Mouse (Mus musculus) neural tube, embryonic 14.5 days (tissue): ENCODE results near the gene 4930474N05Rik. TPM values are rescaled to one million over a fixed set of nuclear protein-coding genes. Genes with fewer than 3 reads are reported as not detected.

Source experiments
- ATAC-seq: fragments of 200-750 bp; cut with Nextera tagmentation; 2 replicates; pipeline ENCODE4 v1.8.0; 2017; ENCODE audit warnings: low read depth, mild to moderate bottlenecking, moderate TSS enrichment, moderate library complexity
- H3K27ac ChIP-seq: fragments of 300-500 bp; sonication (generic); 2 replicates; pipeline ENCODE4 v1.5.1; 2014; ENCODE audit warnings: low read depth, mild to moderate bottlenecking, control low read depth, low read length, moderate library complexity, mixed read lengths
- H3K27me3 ChIP-seq: fragments of 300-500 bp; sonication (generic); 2 replicates; pipeline ENCODE4 v1.6.1; 2014; ENCODE audit warnings: low read length; ENCODE audit not compliant: control insufficient read depth, insufficient read depth
- H3K36me3 ChIP-seq: fragments of 300-500 bp; sonication (generic); 2 replicates; pipeline ENCODE4 v1.6.1; 2014; ENCODE audit warnings: low read length, mixed read lengths; ENCODE audit not compliant: control insufficient read depth, insufficient read depth
- H3K4me1 ChIP-seq: fragments of 300-500 bp; sonication (generic); 2 replicates; pipeline ENCODE4 v1.6.1; 2014; ENCODE audit warnings: low read length; ENCODE audit not compliant: control insufficient read depth, insufficient read depth
- H3K4me2 ChIP-seq: fragments of 300-500 bp; sonication (generic); 2 replicates; pipeline ENCODE4 v1.6.1; 2014; ENCODE audit warnings: mild to moderate bottlenecking, low read depth, low read length, control low read depth
- H3K4me3 ChIP-seq: fragments of 300-500 bp; sonication (generic); 2 replicates; pipeline ENCODE4 v1.5.1; 2014; ENCODE audit warnings: low read depth, low read length, control low read depth, mixed read lengths
- H3K9ac ChIP-seq: fragments of 300-500 bp; sonication (generic); replicated peaks from 2 replicates; pipeline ENCODE4 v1.6.1; 2014; ENCODE audit warnings: low read depth, mild to moderate bottlenecking, control low read depth, low read length, mixed read lengths
- H3K9me3 ChIP-seq: fragments of 300-500 bp; sonication (generic); 2 replicates; pipeline ENCODE4 v1.6.1; 2016; ENCODE audit warnings: low read length; ENCODE audit not compliant: control insufficient read depth
- WGBS: fragments of 180-500 bp; shearing (Covaris S2); extraction: QIAGEN DNeasy Blood & Tissue Kit; methylation state at CpG from one replicate; pipeline ENCODE4 v1.1.7; 2014; 5-methylcytosine and 5-hydroxymethylcytosine counted together
- polyA plus RNA-seq: library from polyadenylated mRNA; unstranded; fragments of >200 nt; fragmentation: Nextera tagmentation; extraction: Ambion mirVana; gene quantifications from 2 replicates; pipeline ENCODE4 v1.2.1, GENCODE M21; 2014

The 4930474N05Rik gene
- polyA plus RNA-seq, 1 experiment from 2014 or later = not detected

DNA sequence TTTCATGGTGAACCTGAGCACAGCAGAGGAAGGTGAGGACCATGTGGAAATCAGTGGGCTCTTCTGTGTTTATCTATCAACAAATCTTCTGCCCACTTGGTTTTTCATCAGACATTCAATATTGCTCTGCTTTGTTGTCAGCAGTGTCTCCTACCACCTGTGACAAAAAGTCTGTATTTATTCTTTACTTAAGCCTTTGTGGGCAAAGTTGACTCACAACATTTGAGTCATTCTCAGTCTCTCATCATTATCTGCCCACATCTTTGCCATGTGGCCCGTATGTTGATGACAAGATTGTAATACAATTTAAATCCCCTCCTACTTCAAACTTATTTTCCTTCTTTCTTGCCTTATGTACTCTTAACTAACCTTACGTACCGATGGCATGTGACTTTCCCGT, 43.0 kb downstream of the 4930474N05Rik start:
- 97% methylated on average over 4 of the region's 4 CpGs for WGBS
- H3K9me3 ChIP-seq = no peaks in the 10 kb centered on the region

GRCm38 (mm10) chr14:36145261-36145660, 50.5 kb downstream of the 4930474N05Rik start:
- no peak overlapping the region for H3K4me3 ChIP-seq
- no peak overlapping the region for H3K27ac ChIP-seq
- H3K36me3 ChIP-seq = no peaks in the 10 kb centered on the region
- no peak overlapping the region for H3K9ac ChIP-seq
- no peaks in the 10 kb centered on the region for H3K4me1 ChIP-seq
- H3K9me3 ChIP-seq = no peaks in the 10 kb centered on the region
- ATAC-seq = no peak
- H3K27me3 ChIP-seq = no peaks in the 10 kb centered on the region
- no peak overlapping the region for H3K4me2 ChIP-seq

More for the DNA sequence above, 43.0 kb downstream of the 4930474N05Rik start:
- no peak overlapping the region for H3K4me2 ChIP-seq
- H3K4me1 ChIP-seq = no peaks in the 10 kb centered on the region
- no peaks in the 10 kb centered on the region for H3K36me3 ChIP-seq
- H3K27ac ChIP-seq = no peak overlapping the region
- no peak overlapping the region for H3K9ac ChIP-seq
- no peak for ATAC-seq
- no peaks in the 10 kb centered on the region for H3K27me3 ChIP-seq
- H3K4me3 ChIP-seq = no peak overlapping the region
